Mouse (Mus musculus): ENCODE measurements around the gene Phf20.

GRCm38 (mm10) chr2:156312297-156312897, 116.1 kb downstream of the Phf20 start, which contains the start of the genes Cnbd2 and Scand1:
- TF ChIP-seq CTCF (IDR thresholded peaks at IDR 0.05; ENCODE audit: extremely low read depth, insufficient read depth, low read length) (no peak), POLR2A (IDR thresholded peaks at IDR 0.05; ENCODE audit: extremely low read depth, insufficient read depth, low read length) (peak; percentile 89)
